Mouse (Mus musculus) activated CD4-positive, CD25-positive, alpha-beta regulatory T cell, adult 4 months (primary cell): ENCODE measurements around the gene Mib2. TPM values are rescaled to one million over a fixed set of nuclear protein-coding genes. Genes with fewer than 3 reads are reported as not detected.

Source experiments
- ATAC-seq: one replicate; pipeline ENCODE4 v1.8.0; 2017
- polyA plus RNA-seq, 2 experiments: library from polyadenylated mRNA; unstranded; fragments of 100-300 nt; shearing (Covaris generic); gene quantifications; one replicate each; pipeline ENCODE4 v1.2.1; 2017

Gene Mib2
- polyA plus RNA-seq, 2 experiments from 2014 or later: 2.2 to 6.4 TPM

- ATAC-seq: no peak
Observed at GRCm38 (mm10) chr4:155613264-155613663, 55.7 kb downstream of the Mib2 start.

DNA sequence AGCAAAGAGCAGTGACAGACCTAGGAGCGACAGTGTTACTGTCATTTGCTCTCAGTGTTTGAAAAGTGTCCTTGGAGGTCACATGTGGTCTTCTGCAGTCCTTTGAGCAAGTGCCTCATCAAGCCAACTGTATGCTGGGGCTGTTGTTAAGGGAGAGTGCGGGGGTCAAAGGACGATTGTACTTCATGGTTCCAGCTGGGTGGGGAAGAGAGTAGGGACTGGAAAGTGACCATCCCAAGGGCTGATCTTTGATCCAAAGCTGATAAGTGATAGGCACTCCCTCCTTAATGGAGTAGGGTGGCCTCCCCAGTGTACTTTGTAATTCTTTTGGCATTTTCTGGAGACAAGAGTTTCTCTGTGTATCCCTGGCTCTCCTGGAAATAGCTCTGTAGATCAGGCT, 57.1 kb downstream of the Mib2 start:
- no peak for ATAC-seq

- ATAC-seq: no peak
Observed at GRCm38 (mm10) chr4:155606825-155607224, 62.2 kb downstream of the Mib2 start.

- ATAC-seq: no peak
Observed at GRCm38 (mm10) chr4:155605132-155605531, 63.9 kb downstream of the Mib2 start.

Other genes with a start within 250 kb of the Mib2 start
- not detected for gene Tmem52, start 200.1 kb downstream of the Mib2 start, polyA plus RNA-seq
- gene Gnb1, start 177.8 kb downstream of the Mib2 start, polyA plus RNA-seq: 100 to 1,000 TPM in 1 of 2 experiments, 10 to 100 TPM in 1; 90.9 to 196 TPM
- 10 to 100 TPM; 42.7 to 49.1 TPM for gene Nadk, start 106.8 kb downstream of the Mib2 start, polyA plus RNA-seq
- 1 to 10 TPM; 6.2 to 8.3 TPM for gene Slc35e2, start 67.8 kb downstream of the Mib2 start, polyA plus RNA-seq
- gene Cdk11b, start 44.3 kb downstream of the Mib2 start, polyA plus RNA-seq: 10 to 100 TPM; 74.7 to 99.8 TPM
- gene Gm10563, start 23.8 kb downstream of the Mib2 start, polyA plus RNA-seq: not detected
- gene Mmp23, start 15.8 kb downstream of the Mib2 start, polyA plus RNA-seq: not detected
- gene Fndc10, start 25.1 kb upstream of the Mib2 start, polyA plus RNA-seq: 1 to 10 TPM; 1.2 to 1.9 TPM
- gene Ssu72, start 35.6 kb upstream of the Mib2 start, polyA plus RNA-seq: 100 to 1,000 TPM; 158 to 181 TPM
- gene Tmem240, start 65.6 kb upstream of the Mib2 start, polyA plus RNA-seq: under 1 TPM in 1 of 2 experiments, not detected in 1; 0.22 TPM
- gene Atad3a, start 91.9 kb upstream of the Mib2 start, polyA plus RNA-seq: 10 to 100 TPM; 16.3 to 21.0 TPM
- under 1 TPM in 1 of 2 experiments, not detected in 1; 0.09 TPM for gene Vwa1, start 105.5 kb upstream of the Mib2 start, polyA plus RNA-seq
- under 1 TPM in 1 of 2 experiments, not detected in 1; 0.16 TPM for gene Tmem88b, start 116.7 kb upstream of the Mib2 start, polyA plus RNA-seq
- not detected for gene Ankrd65, start 121.2 kb upstream of the Mib2 start, polyA plus RNA-seq
- 100 to 1,000 TPM; 160 to 164 TPM for gene Mrpl20, start 133.7 kb upstream of the Mib2 start, polyA plus RNA-seq
- gene Ccnl2, start 143.3 kb upstream of the Mib2 start, polyA plus RNA-seq: 100 to 1,000 TPM; 115 to 122 TPM
- 100 to 1,000 TPM; 216 TPM for gene Aurkaip1, start 162.1 kb upstream of the Mib2 start, polyA plus RNA-seq
- 1 to 10 TPM; 4.1 to 9.9 TPM for gene Mxra8, start 170.5 kb upstream of the Mib2 start, polyA plus RNA-seq
- 1 to 10 TPM; 2.1 to 2.7 TPM for gene Dvl1, start 178.2 kb upstream of the Mib2 start, polyA plus RNA-seq
- under 1 TPM; 0.16 to 0.25 TPM for gene Tas1r3, start 194.2 kb upstream of the Mib2 start, polyA plus RNA-seq
- 10 to 100 TPM; 17.7 to 18.0 TPM for gene Cptp, start 200.2 kb upstream of the Mib2 start, polyA plus RNA-seq
- 10 to 100 TPM; 82.2 to 87.0 TPM for gene Ints11, start 200.3 kb upstream of the Mib2 start, polyA plus RNA-seq
- 10 to 100 TPM; 12.6 to 25.3 TPM for gene Pusl1, start 222.6 kb upstream of the Mib2 start, polyA plus RNA-seq
- 1 to 10 TPM; 4.9 to 6.5 TPM for gene Acap3, start 222.6 kb upstream of the Mib2 start, polyA plus RNA-seq